In the genomic region with DNA sequence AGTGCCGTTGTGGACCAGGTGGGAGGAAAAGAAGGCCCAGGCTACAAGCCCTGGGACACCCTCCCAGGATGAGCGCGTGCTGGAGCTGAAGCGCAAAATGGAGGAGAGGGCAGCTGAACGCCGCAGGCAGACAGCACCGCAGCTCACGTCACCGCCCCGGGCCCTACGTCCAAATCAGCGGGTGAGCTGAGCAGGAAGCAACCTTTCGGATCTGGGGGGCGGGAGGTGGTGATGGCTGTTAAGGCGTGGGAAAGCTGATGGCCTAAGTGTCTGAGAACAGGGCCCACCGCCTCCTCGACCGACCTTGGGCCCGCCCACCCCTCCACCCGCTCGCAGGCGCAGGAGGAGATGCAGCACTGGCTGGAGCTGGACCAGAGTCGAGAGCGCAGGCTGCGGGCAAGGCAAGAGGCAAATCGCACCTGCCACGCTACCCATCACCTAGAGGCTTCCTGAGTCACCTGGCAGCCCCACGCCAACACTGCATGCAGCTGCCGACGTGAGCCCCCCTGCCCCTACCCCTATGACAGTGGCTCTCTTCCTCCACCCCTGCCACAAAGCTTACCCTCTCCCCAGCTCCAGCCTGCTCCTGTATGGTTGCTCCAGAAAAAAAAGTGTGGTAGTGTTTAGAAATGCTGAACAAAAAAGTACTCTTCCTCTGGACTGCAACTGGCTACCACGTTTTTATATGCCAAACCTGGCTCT, we compare ENCODE assay signal across 9 mouse cellular contexts. TPM values are rescaled to one million over a fixed set of nuclear protein-coding genes. Genes with fewer than 3 reads are reported as not detected.
DNase-seq lines count a peak whose midpoint lies in the region; ATAC-seq and TF ChIP-seq lines count a peak whose summit lies in the region.
"Had no signal": no experiment of that assay in that cellular context is flagged by ENCODE, and none has a peak within 500 bp of the region (broad histone marks: within the 10 kb centered on the region; RNA-seq: fewer than 3 reads in every experiment).

No protein-coding gene starts in this region.

- no peaks in the 10 kb centered on the region for H3K9me3 ChIP-seq in forebrain, embryonic 10.5 days
- no peaks in the 10 kb centered on the region for H3K9me3 ChIP-seq in hindbrain, embryonic 15.5 days
- no peaks in the 10 kb centered on the region for H3K9me3 ChIP-seq in liver, embryonic 13.5 days (replicated peaks)

- peak overlapping the region; percentile 83 for H3K27ac ChIP-seq in forebrain, embryonic 10.5 days
- peak overlapping the region; percentile 51; the same call in 1 of the 2 replicates for H3K27ac ChIP-seq in hindbrain, embryonic 15.5 days (replicated peaks)
- no peak overlapping the region for H3K27ac ChIP-seq in liver, embryonic 13.5 days
- H3K27ac ChIP-seq in thymus, adult 2 months (ENCODE audit: control insufficient read depth, insufficient read depth, low read length) = no peak overlapping the region

- TF ChIP-seq CTCF in thymus, adult 2 months (IDR thresholded peaks at IDR 0.05; ENCODE audit: borderline replicate concordance, control insufficient read depth, extremely low read depth, insufficient read depth, low read length, poor library complexity) = no peak

- H3K27me3 ChIP-seq in forebrain, embryonic 10.5 days (ENCODE audit: poor library complexity, severe bottlenecking) = no peaks in the 10 kb centered on the region; the same call in 1 of the 2 replicates
- no peaks in the 10 kb centered on the region for H3K27me3 ChIP-seq in hindbrain, embryonic 15.5 days
- peaks cover 14% of the 10 kb centered on the region; the same call in 1 of the 2 replicates for H3K27me3 ChIP-seq in liver, embryonic 13.5 days
- H3K27me3 ChIP-seq in thymus, adult 2 months (ENCODE audit: control insufficient read depth, insufficient read depth, low read length) = no peaks in the 10 kb centered on the region

- H3K9ac ChIP-seq in hindbrain, embryonic 15.5 days = peak overlapping the region; percentile 34; the same call in 1 of the 2 replicates
- H3K9ac ChIP-seq in liver, embryonic 13.5 days = peak overlapping the region; percentile 2; the same call in 1 of the 2 replicates

- peak; percentile 85; the same call in 1 of the 2 replicates for ATAC-seq in hindbrain, embryonic 15.5 days (ENCODE audit: low FRiP score, low read depth)
- ATAC-seq in liver, embryonic 13.5 days (ENCODE audit: low read depth) = 0 out of 2 replicates have a peak, but pooled peaks have one; percentile 26

- no peak for TF ChIP-seq POLR2A in thymus, adult 2 months (IDR thresholded peaks at IDR 0.05; ENCODE audit: control insufficient read depth, extremely low read depth, insufficient read depth, low read length, poor library complexity)

- peaks cover 16% of the 10 kb centered on the region for H3K4me1 ChIP-seq in forebrain, embryonic 10.5 days
- H3K4me1 ChIP-seq in hindbrain, embryonic 15.5 days (replicated peaks) = peaks cover 10% of the 10 kb centered on the region
- H3K4me1 ChIP-seq in liver, embryonic 13.5 days (replicated peaks) = peaks cover 10% of the 10 kb centered on the region
- H3K4me1 ChIP-seq in thymus, adult 2 months (replicated peaks; ENCODE audit: control insufficient read depth, insufficient read depth, low read length) = no peaks in the 10 kb centered on the region; the same call in 1 of the 2 replicates

- peak overlapping the region; percentile 46 for H3K4me3 ChIP-seq in forebrain, embryonic 10.5 days
- H3K4me3 ChIP-seq in hindbrain, embryonic 15.5 days = peak overlapping the region; percentile 28
- H3K4me3 ChIP-seq in liver, embryonic 13.5 days (replicated peaks) = peak overlapping the region; percentile 17
- H3K4me3 ChIP-seq in thymus, adult 2 months (ENCODE audit: control insufficient read depth, insufficient read depth, low read length) = 0 out of 2 replicates have a peak overlapping the region, but pooled peaks have one; percentile 3

- 14% methylated on average over 30 of the region's 31 CpGs for WGBS in forebrain, embryonic 10.5 days
- WGBS in hindbrain, embryonic 15.5 days = 12% methylated on average over 31 of the region's 31 CpGs
- whole genome bisulfite sequencing in liver, embryonic 13.5 days (ENCODE audit: insufficient replicate concordance) = 31% methylated on average over 31 of the region's 31 CpGs
- 75% methylated on average over 31 of the region's 31 CpGs for WGBS in thymus, adult 2 months

- peak overlapping the region; percentile 54 for H3K4me2 ChIP-seq in hindbrain, embryonic 15.5 days
- H3K4me2 ChIP-seq in liver, embryonic 13.5 days = peak overlapping the region; percentile 43

- DNase-seq in frontal cortex, postnatal 10 days (ENCODE audit: low spot score in 2 of 2) = peak; percentile 17 to 24
- DNase-seq in frontal cortex, postnatal 25 days (ENCODE audit: low spot score in 2 of 2) = no peak
- DNase-seq in adrenal gland, postnatal 36 days = peak; percentile 14 to 46
- peak; percentile 37 for DNase-seq in forebrain, embryonic 10.5 days (ENCODE audit: extremely low spot score, low spot score)
- no peak for DNase-seq in liver, embryonic 13.5 days
- peak; percentile 42 for DNase-seq in neural tube, embryonic 10.5 days (ENCODE audit: extremely low spot score, low spot score)
- peak; percentile 46 for DNase-seq in thymus, adult 2 months

- H3K36me3 ChIP-seq in forebrain, embryonic 10.5 days (replicated peaks) = peaks cover 6% of the 10 kb centered on the region
- H3K36me3 ChIP-seq in hindbrain, embryonic 15.5 days = no peaks in the 10 kb centered on the region
- 0 out of 2 replicates have a peak, but pooled peaks cover 3% of the 10 kb centered on the region for H3K36me3 ChIP-seq in liver, embryonic 13.5 days
- H3K36me3 ChIP-seq in thymus, adult 2 months (ENCODE audit: control insufficient read depth, insufficient read depth, low read length) = no peaks in the 10 kb centered on the region

RNA-seq across cellular contexts. Expression of a gene that starts 9.1 kb away (rescaled TPM):
- total RNA-seq in adrenal gland, postnatal 36 days (2021) = 100 to 1,000 TPM; 100 to 102 TPM
- polyA plus RNA-seq in forebrain, embryonic 10.5 days (2016; fragmentation: Nextera tagmentation; extraction: Ambion mirVana) = 206 and 209 TPM in 2 replicates
- 125 and 129 TPM in 2 replicates for polyA plus RNA-seq in hindbrain, embryonic 15.5 days (2015; fragmentation: Nextera tagmentation; extraction: Ambion mirVana)
- polyA plus RNA-seq in liver, embryonic 13.5 days (2015; fragmentation: Nextera tagmentation; extraction: Ambion mirVana) = 79.1 and 89.1 TPM in 2 replicates
- polyA plus RNA-seq in thymus, adult 2 months (2012; rRNA removed) = 110 and 125 TPM in 2 replicates

RNA-seq across cellular contexts. Expression of a gene that starts 38.6 kb away (rescaled TPM):
- total RNA-seq in adrenal gland, postnatal 36 days (2021) = not detected
- polyA plus RNA-seq in forebrain, embryonic 10.5 days (2016; fragmentation: Nextera tagmentation; extraction: Ambion mirVana) = not detected in 2 replicates
- 0.14 TPM in 1 of 2 replicates, not detected in the other for polyA plus RNA-seq in hindbrain, embryonic 15.5 days (2015; fragmentation: Nextera tagmentation; extraction: Ambion mirVana)
- polyA plus RNA-seq in liver, embryonic 13.5 days (2015; fragmentation: Nextera tagmentation; extraction: Ambion mirVana) = not detected in 2 replicates
- not detected in 2 replicates for polyA plus RNA-seq in thymus, adult 2 months (2012; rRNA removed)
- total RNA-seq: hematopoietic stem cell, adult 5-6 weeks had no signal

RNA-seq across cellular contexts. Expression of a gene that starts 38.8 kb away (rescaled TPM):
- under 1 TPM; 0.36 to 0.60 TPM for total RNA-seq in adrenal gland, postnatal 36 days (2021)
- 1.1 and 1.9 TPM in 2 replicates for polyA plus RNA-seq in forebrain, embryonic 10.5 days (2016; fragmentation: Nextera tagmentation; extraction: Ambion mirVana)
- 5.3 and 6.2 TPM in 2 replicates for polyA plus RNA-seq in hindbrain, embryonic 15.5 days (2015; fragmentation: Nextera tagmentation; extraction: Ambion mirVana)
- 0.02 TPM in 1 of 2 replicates, not detected in the other for polyA plus RNA-seq in liver, embryonic 13.5 days (2015; fragmentation: Nextera tagmentation; extraction: Ambion mirVana)
- 30.1 and 39.1 TPM in 2 replicates for polyA plus RNA-seq in thymus, adult 2 months (2012; rRNA removed)

RNA-seq across cellular contexts. Expression of a gene that starts 42.7 kb away (rescaled TPM):
- 10 to 100 TPM; 26.9 to 33.5 TPM for total RNA-seq in adrenal gland, postnatal 36 days (2021)
- polyA plus RNA-seq in forebrain, embryonic 10.5 days (2016; fragmentation: Nextera tagmentation; extraction: Ambion mirVana) = 12.2 and 13.8 TPM in 2 replicates
- polyA plus RNA-seq in hindbrain, embryonic 15.5 days (2015; fragmentation: Nextera tagmentation; extraction: Ambion mirVana) = 14.0 and 15.5 TPM in 2 replicates
- polyA plus RNA-seq in liver, embryonic 13.5 days (2015; fragmentation: Nextera tagmentation; extraction: Ambion mirVana) = 3.8 and 3.9 TPM in 2 replicates
- 118 and 130 TPM in 2 replicates for polyA plus RNA-seq in thymus, adult 2 months (2012; rRNA removed)

Comparison
In these comparisons a context has a peak if more than half of its experiments do, and no peak if none do; other contexts are left out.
1. DNase-seq: peak in frontal cortex, postnatal 10 days (2 of 2), adrenal gland, postnatal 36 days (2 of 2), forebrain, embryonic 10.5 days (single experiment), neural tube, embryonic 10.5 days (single experiment) and thymus, adult 2 months (single experiment); none in frontal cortex, postnatal 25 days (0 of 2) and liver, embryonic 13.5 days (single experiment).
2. H3K27ac ChIP-seq: peak in forebrain, embryonic 10.5 days (single experiment) and hindbrain, embryonic 15.5 days (single experiment); none in liver, embryonic 13.5 days (single experiment) and thymus, adult 2 months (single experiment).
3. Peak in every context shown above with its lines, with median percentiles within 50 percentile points of each other: H3K4me3 ChIP-seq.